Mouse (Mus musculus) forelimb bud, embryonic 11.5 days (tissue): ENCODE measurements around the gene 1700029J07Rik.
A peak's percentile ranks its signal among the peaks of the same experiment; 100 is the strongest.

Experiments
- DNase-seq: peaks from one replicate; pipeline ENCODE4 v3.0.0-alpha.2; 2012; ENCODE audit warnings: low read depth, low spot score

1700029J07Rik gene

GRCm38 (mm10) chr8:45975126-45975836 lies at the start of gene 1700029J07Rik, which contains the start of gene Ufsp2:
1700029J07Rik (minus strand) TSS chr8:45975252.
Ufsp2 (plus strand) TSS chr8:45975528.
- DNase-seq: peak; percentile 99

DNA sequence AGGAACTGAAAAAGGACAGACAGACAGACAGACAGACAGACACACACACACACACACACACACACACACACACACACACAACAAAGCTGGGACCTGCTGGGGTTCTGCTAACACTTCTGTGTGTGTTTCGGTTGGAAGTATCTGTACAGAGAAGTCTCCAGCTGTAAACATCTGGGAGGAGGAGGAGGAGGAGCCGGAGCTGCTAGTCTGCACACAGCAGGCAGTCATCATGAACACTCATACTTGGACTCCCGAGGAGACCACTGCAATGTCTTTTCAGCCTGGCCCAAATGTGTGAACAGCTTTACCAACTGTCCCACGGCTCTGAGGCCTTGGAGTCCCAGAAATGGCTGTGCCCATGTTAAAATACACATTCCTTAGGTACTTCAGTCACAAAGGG lies 49.3 kb upstream of the 1700029J07Rik start:
- DNase-seq: no peak

DNA sequence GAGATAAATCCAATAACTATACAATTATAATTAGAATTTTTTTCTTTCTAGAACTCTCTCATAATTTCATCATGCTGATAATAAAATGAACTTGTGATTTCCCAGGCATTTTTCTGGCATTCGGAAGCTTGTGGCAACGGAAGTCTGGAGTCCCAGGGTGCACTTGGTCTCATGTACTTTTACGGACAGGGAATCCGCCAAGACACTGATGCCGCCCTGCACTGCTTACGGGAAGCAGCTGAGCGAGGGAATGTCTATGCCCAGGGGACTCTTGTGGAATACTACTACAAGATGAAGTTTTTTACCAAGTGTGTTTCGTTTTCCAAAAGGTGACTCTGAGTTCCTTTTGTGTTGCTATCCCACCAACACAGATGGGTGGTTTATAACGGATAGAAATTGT lies 47.7 kb upstream of the 1700029J07Rik start:
- no peak for DNase-seq

GRCm38 (mm10) chr8:46022203-46022602 lies 47.2 kb upstream of the 1700029J07Rik start:
- no peak for DNase-seq

- DNase-seq: peak; percentile 40
Observed at GRCm38 (mm10) chr8:46010746-46011680, 36.0 kb upstream of the 1700029J07Rik start.

DNA sequence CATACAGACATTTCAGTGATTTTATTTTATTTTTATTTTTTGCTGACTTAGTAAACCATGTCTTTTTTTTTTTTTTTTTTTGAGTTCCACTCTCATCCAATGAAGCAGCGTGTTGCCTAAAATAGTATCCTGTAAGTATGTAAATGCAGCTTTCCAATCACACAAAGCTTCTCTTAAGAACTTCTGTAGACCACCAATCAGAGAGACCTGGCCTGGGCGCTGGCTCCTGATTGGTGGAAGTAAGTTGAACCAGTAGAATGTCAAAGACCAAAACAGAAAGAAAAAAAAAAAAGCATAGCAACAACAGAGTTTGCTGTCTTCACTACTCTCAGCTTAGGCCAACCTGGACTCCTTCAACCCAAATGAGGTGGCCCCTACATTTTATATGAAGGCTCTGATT lies 35.3 kb upstream of the 1700029J07Rik start:
- peak; percentile 38 for DNase-seq

DNA sequence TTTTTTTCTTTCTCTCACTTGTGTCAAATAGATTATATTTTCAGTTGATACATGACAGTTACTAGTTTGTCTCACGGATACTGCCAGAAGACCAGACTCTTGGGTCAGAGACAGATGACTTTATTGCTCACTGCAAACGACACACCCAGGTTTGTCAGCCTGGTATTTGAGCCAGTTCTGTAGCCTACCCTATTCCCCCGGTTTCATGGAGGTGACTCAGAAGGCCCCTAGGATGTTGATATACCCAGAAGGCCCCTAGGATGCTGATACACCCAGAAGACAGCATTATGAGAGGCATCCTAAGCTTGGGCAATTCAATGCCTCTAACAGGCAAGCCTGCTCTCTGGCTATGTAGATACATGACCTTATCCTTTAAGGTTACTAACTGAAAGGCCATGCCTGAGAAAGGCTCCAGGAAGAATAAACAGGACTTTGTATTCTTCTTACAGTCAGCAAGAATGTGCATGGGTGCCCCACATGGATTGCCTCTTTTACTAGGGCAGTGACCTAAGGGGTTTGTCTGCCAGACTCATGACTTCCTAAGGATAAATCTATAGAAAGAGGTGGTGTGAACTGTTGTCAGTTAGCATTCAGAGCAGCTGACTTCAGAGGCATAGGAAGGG lies 32.1 kb upstream of the 1700029J07Rik start:
- no peak for DNase-seq

DNA sequence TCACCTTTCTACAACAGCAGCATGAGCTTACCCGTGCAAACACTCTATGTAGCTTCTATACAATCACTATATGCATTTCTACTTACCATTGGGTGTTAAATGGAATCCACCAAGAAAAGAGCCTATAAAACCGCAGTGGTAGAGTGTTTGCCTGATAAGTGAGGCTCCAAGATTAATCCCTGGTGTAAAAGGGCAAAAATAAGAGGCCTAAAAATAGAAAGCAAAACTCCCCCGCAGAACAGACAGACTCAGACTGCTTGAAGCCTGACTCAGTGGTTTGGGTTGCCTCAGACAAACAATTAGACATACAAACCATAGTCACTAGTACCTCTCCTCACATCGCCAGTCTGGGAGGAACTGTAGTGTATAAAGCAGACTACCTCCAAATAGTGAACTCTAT lies 30.5 kb upstream of the 1700029J07Rik start, which contains the start of gene Ankrd37:
TSS of gene Ankrd37 (minus strand) at position 112 of the 400 bp plus-strand sequence.
- no peak for DNase-seq

GRCm38 (mm10) chr8:45999784-46000705 lies 25.0 kb upstream of the 1700029J07Rik start:
- DNase-seq: peak; percentile 98

- no peak for DNase-seq
Observed at GRCm38 (mm10) chr8:45999138-45999783, 24.2 kb upstream of the 1700029J07Rik start, which contains the start of gene Lrp2bp. Lrp2bp (plus strand) TSS chr8:45999303.

DNA sequence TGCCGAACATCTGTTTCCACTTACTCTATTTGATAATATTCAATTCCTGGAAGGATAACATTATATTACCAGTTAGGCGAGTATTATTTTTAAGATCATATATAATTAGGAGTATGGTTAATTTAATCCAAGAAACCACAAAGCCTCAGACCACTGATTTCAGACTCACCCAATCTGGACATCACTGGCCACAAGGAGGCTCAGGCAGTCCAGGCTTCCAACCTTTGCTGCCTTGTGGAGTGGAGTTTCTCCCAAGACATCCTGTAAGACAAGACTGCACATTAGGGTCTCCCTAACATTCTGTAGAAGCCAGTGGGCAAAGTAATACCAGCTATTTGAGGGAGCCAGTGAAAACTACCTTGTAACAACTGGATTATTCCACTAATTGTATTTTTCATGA lies 23.2 kb upstream of the 1700029J07Rik start:
- DNase-seq: no peak

DNA sequence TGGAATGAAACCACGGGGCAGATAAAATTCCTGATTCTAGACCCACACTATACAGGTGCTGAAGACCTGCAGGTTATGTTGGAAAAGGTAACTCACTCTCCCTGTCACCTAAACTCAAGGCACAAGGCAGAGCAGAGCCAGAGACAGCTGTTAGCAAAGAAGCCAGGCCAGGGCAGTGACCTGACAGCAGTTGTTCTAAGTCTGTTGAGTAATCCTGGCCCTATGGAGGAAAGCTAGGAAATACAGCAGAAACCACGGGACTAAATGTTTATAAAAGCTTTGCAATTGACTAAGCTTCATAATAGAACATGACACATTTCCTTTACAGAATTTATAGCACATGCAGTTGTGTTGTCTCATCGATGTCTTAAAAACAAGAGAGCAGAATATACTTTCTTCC lies 20.5 kb upstream of the 1700029J07Rik start:
- DNase-seq: no peak

DNA sequence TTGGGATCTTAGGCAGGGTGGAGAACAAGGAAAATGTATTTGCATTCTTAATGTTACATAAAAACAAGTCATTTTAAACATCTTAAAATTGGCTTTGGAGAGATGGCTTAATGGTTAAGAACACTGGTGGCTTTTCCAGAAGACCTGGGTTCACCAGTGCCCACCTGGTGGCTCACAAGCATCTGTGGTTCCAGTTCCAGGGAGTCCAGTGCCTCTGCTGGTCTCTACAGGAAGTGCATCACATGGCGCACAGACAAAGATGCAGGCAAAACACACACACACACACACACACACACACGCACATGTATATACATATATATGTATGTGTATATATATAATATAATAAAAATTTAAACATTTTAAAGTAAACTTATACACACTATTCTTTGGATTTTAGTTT lies 19.1 kb upstream of the 1700029J07Rik start:
- no peak for DNase-seq

GRCm38 (mm10) chr8:45990631-45991310 lies 15.7 kb upstream of the 1700029J07Rik start:
- no peak for DNase-seq

GRCm38 (mm10) chr8:45988189-45988588 lies 13.1 kb upstream of the 1700029J07Rik start:
- no peak for DNase-seq

DNA sequence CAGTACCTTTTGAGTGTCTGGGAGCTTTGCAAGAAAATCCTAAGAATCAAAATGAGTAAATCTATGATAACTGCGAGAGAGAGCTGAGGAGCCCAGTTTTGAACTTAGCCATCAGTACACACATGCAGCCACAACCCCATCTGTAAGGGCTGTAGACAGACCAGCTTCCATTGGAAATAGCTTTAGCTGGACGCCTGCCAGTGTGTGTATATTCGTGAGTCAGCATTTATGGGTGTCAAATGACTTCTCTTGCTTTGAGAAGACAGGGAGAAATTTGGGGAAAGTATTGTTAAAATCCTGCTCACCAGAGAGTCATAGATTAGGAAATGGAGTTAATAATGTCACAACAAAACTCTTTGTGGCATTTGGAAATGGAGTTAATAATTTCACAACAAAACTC lies 11.6 kb upstream of the 1700029J07Rik start:
- DNase-seq: no peak

GRCm38 (mm10) chr8:45975837-45976468 lies 901 bp upstream of the 1700029J07Rik start:
- no peak for DNase-seq

- no peak for DNase-seq
Observed at GRCm38 (mm10) chr8:45973988-45974505, 1.0 kb downstream of the 1700029J07Rik start.

GRCm38 (mm10) chr8:45970894-45971293 lies 4.2 kb downstream of the 1700029J07Rik start:
- no peak for DNase-seq
